Mouse (Mus musculus): ENCODE results near the gene Tyrp1.

Gene Tyrp1

GRCm38 (mm10) chr4:80834050-80834449 lies at the start of gene Tyrp1:
TSS of gene Tyrp1 (plus strand) at chr4:80834123.
- DNase-seq (ENCODE audit: low spot score in 2 of 2), result no peak

GRCm38 (mm10) chr4:80788339-80788738 lies 45.6 kb upstream of the Tyrp1 start:
- DNase-seq (ENCODE audit: low spot score in 2 of 2), result no peak

- no peak for DNase-seq (ENCODE audit: low spot score in 2 of 2)
Observed at GRCm38 (mm10) chr4:80819511-80819910, 14.4 kb upstream of the Tyrp1 start.

GRCm38 (mm10) chr4:80821945-80822344 lies 12.0 kb upstream of the Tyrp1 start:
- DNase-seq (ENCODE audit: low spot score in 2 of 2), result no peak

GRCm38 (mm10) chr4:80828232-80828631 lies 5.7 kb upstream of the Tyrp1 start:
- no peak for DNase-seq (ENCODE audit: low spot score in 2 of 2)

- DNase-seq (ENCODE audit: low spot score in 2 of 2), result no peak
Observed at GRCm38 (mm10) chr4:80839317-80839716, 5.4 kb downstream of the Tyrp1 start.

- no peak for DNase-seq (ENCODE audit: low spot score in 2 of 2)
Observed at GRCm38 (mm10) chr4:80841980-80842379, 8.1 kb downstream of the Tyrp1 start.

GRCm38 (mm10) chr4:80843752-80844151 lies 9.8 kb downstream of the Tyrp1 start:
- no peak for DNase-seq (ENCODE audit: low spot score in 2 of 2)

GRCm38 (mm10) chr4:80846052-80846451 lies 12.1 kb downstream of the Tyrp1 start:
- no peak for DNase-seq (ENCODE audit: low spot score in 2 of 2)

GRCm38 (mm10) chr4:80852590-80853425 lies 18.9 kb downstream of the Tyrp1 start:
- no peak for DNase-seq (ENCODE audit: low spot score in 2 of 2)

GRCm38 (mm10) chr4:80855495-80855894 lies 21.6 kb downstream of the Tyrp1 start:
- DNase-seq (ENCODE audit: low spot score in 2 of 2), result no peak

- DNase-seq (ENCODE audit: low spot score in 2 of 2), result no peak
Observed at GRCm38 (mm10) chr4:80862962-80863361, 29.0 kb downstream of the Tyrp1 start.

GRCm38 (mm10) chr4:80863906-80864305 lies 30.0 kb downstream of the Tyrp1 start:
- no peak for DNase-seq (ENCODE audit: low spot score in 2 of 2)

GRCm38 (mm10) chr4:80864511-80864922 lies 30.6 kb downstream of the Tyrp1 start:
- no peak for DNase-seq (ENCODE audit: low spot score in 2 of 2)

GRCm38 (mm10) chr4:80866065-80866464 lies 32.1 kb downstream of the Tyrp1 start:
- no peak for DNase-seq (ENCODE audit: low spot score in 2 of 2)

GRCm38 (mm10) chr4:80869598-80869997 lies 35.7 kb downstream of the Tyrp1 start:
- no peak for DNase-seq (ENCODE audit: low spot score in 2 of 2)

GRCm38 (mm10) chr4:80872847-80873644 lies 39.1 kb downstream of the Tyrp1 start:
- DNase-seq (ENCODE audit: low spot score in 2 of 2), result no peak

- DNase-seq (ENCODE audit: low spot score in 2 of 2), result no peak
Observed at GRCm38 (mm10) chr4:80874121-80874859, 40.4 kb downstream of the Tyrp1 start.

GRCm38 (mm10) chr4:80875055-80875454 lies 41.1 kb downstream of the Tyrp1 start:
- no peak for DNase-seq (ENCODE audit: low spot score in 2 of 2)

- DNase-seq (ENCODE audit: low spot score in 2 of 2), result no peak
Observed at GRCm38 (mm10) chr4:80881996-80882599, 48.2 kb downstream of the Tyrp1 start.

GRCm38 (mm10) chr4:80886631-80887030 lies 52.7 kb downstream of the Tyrp1 start:
- DNase-seq (ENCODE audit: low spot score in 2 of 2), result no peak

- no peak for DNase-seq (ENCODE audit: low spot score in 2 of 2)
Observed at GRCm38 (mm10) chr4:80891004-80891403, 57.1 kb downstream of the Tyrp1 start.
